Mouse (Mus musculus) adrenal gland, adult 2 months (tissue): ENCODE data around the gene 4933402J07Rik. TPM values are rescaled to one million over a fixed set of nuclear protein-coding genes. Genes with fewer than 3 reads are reported as not detected.

Source experiments
- DNase-seq: peaks from one replicate; pipeline ENCODE4 v3.0.0; 2021
- long read RNA-seq: library from polyadenylated mRNA; stranded (forward); transcript quantifications from one replicate; pipeline ENCODE4 v2.0.0, GENCODE M21; 2021
- polyA plus RNA-seq: library from polyadenylated mRNA; depleted of rRNA; stranded (reverse); fragments of >200 nt; gene quantifications from 2 replicates; pipeline ENCODE4 v1.2.3, GENCODE M21; 2012; rRNA removed
- total RNA-seq, 2 experiments: library from RNA; stranded (reverse); gene quantifications; 2 replicates each; pipeline ENCODE4 v1.2.3; 2021

Gene 4933402J07Rik
- total RNA-seq: not detected
- polyA plus RNA-seq: not detected in 2 replicates
- long read RNA-seq: 0 reads

DNA sequence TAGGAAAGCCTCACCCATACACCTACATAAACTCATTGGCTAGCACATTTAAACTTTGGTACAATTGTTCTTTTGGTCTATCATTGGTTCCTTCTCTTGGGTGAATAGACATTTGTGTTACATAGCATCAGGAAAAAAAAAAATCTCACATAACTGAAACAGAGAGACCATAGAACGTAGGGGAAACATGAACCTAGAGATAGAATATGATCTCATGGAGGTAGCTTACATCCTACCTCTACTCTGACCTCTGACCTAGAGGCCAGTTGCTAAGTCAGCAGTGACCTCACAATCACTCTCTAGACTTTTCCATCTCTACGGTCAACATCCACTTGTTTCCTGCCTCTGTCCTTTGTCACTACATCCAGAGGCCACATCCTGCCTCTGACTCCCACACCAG, at the start of gene 4933402J07Rik:
Gene 4933402J07Rik (plus strand): TSS at position 301 of the 400 bp plus-strand sequence.
- no peak for DNase-seq

DNA sequence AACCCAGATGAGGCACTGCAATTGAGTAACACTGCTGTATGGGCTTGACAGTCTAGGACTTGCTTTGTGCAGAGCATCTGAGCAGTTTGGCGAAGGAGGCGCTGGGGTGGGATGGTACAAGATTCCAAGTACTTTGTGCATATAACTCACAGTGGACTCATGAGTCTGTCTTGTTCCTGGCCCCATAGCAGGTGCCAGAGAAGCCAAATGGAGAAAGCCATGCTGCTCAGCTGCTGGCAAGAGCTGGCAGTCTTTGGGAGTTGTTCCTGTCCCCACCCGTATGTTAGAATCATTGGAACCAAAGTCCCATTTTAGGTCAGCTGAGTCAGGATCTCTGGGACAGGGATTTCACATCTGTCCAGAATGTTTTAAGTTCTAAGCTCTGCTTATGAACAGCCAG, 46.5 kb upstream of the 4933402J07Rik start:
- no peak for DNase-seq

DNA sequence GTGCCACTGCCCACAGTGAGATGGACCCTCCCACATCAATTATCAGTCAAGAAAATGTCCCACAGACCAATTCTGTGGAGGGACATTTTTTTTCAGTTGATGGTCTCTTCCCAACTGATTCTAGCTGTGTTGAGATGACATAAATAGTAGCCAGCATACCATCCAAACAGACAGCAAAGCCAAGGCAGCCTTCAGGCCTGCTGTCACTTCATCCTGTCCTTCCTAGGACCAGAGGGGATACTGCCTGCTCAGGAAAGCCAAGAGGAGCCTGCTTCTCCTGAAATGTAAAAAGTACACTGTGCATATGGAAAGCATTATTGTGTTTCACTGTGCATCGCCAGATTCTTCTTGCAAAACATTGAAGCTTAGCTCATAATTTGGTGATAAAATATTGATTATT, 38.6 kb upstream of the 4933402J07Rik start:
- DNase-seq: no peak

DNA sequence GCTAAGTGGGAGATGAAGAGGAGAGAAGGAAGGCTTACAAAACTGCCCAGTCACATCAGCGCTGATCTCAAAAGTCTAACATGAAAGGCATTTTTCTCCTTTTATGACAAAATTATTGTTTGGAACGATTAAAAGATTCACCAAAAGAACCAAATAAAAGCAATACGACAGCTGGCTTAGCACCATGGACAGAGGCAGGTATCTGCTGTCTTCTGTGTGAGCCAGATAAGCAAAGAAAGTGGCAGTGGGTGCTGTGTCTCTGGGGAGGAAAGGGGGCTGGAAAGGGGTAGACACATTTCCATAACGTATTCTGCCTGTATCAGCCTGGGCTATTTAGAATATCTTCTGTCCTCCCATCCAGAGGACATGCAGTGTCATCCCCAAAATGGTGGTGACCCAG, 32.5 kb upstream of the 4933402J07Rik start:
- no peak for DNase-seq

DNA sequence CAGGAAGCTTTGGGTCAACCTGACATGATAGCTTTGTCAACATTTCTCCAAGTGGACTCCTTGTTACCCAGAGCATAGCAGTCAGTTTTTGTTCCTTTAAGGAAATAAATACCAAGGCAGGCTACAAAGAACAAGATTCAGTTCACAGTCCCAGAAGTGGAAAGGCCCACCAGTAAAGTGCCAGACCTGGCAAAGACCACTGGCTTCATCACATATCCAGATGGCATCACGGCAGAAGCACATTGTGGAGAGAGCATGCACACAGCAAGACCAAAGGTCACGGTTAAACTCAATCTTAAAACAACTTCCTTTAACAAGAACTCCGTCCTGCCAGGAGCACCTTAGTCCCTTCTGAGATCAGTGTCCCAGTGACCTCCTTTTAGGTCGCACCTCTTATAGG, 30.2 kb upstream of the 4933402J07Rik start:
- DNase-seq: no peak

DNA sequence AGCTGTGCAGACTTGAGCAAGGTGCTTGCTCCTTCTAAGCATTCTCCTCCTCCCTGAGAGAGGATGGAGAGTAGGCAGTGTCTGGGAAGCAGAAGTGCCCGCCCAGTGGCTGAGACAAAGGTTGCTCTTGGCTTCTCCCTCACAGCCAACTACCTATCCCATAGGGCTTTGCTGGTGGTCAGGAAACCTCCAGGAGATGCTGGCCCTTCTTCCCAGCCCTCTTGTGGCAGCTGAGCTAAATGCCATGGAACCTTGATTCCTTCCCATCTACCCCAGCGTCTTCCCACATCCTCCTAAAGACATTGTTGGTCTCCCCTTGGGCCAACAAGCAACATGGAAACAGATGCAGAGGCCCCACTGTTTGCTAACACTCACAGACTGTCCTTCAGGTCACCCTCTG, 28.8 kb upstream of the 4933402J07Rik start:
- no peak for DNase-seq

DNA sequence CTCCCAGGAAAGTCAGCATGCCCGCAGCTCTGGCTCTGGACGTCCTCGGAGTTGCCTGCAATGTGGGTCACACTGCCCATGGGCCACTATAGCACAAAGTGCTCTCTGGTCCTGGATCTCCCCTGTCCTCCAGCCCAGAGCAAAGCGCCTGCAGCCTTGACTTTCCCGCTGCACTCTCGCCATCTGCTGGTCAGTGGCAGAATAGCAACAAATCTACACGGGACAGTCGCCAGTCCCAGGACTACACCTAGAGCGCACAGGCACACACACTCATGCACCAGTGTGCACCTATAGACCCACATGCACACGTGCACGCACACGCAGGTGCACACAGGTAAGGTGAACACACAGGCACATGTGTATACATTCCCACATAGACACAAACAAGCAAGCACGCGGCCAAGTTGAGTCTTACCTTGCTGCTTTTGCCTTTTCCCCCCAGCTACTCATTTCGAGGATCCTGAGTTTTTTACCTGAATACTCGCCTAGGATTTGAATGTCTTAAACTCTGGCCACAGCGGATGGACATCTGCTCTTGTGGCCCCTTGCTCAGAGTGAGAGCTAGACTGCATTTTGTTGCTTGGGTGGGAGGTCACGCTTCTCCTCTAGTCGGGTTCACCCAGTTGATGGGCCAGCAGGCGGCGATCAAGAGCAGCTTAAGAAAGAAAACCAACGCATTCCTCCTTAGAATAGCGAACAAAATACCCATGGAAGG, 26.9 kb upstream of the 4933402J07Rik start:
- peak; percentile 74 for DNase-seq

DNA sequence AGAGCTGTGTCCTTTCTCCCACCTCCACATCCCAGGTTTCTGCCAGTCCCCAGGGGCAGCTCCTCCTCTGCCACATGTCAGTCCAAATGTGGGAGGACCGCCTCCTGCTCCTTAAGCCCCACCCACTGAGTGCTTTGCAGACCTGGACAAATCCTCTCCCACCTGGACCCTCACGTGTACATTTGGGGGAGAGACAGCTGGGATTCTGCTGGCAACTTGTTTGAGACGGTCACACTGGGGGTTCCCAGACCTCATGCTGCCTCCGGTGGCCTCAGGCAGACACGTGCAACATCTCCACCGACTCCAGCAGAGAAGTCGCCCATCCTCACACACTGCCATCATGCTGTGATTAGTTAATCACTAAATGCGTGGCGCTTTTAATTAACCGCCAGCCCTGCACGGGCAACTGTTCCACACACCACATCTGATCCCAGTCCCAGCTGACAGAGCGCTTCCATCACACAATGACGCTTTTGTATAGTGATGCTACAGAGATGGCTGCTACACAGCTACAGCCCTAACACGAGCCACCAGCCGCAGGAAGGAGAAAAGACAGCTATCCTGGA, 23.7 kb upstream of the 4933402J07Rik start:
- DNase-seq: no peak

DNA sequence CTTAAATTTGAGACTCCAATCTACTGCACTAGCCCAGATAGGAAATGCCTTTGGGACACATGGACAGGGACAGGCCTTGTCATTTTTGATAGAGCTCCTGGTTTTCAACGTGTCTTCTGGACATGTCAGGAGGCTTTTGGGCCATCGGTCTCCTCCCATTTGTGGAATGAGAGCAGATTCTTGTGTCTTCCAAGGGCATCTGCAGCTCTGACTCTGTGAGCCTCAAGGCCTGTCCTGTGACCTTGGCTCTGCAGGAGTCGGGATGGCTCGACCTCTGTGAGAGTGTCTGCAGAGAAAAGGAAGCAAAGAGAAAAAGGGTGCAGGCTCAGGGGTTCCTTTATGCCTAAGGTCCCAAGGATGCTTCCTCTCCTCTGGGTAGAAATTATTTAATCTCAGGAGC, 13.8 kb upstream of the 4933402J07Rik start:
- DNase-seq: peak; percentile 39

DNA sequence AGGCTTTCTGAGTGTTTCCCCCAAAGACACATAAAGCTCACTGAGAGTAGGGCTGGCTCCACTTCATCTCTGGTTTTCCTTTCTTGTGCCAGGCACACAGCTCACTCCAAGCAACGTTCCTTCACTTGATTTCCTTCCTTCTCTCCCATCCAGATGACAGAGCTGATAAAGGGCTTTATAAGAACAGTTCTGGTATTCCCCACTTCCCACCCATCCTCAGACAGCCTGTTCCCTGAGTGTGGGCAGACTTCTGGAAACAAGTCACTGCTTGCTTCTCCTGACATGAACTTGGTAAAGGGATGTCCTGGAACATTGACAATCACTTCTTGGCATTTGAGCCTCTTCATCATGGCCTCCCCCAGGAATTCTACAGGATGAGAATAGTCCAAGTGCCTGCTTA, 10.9 kb upstream of the 4933402J07Rik start:
- no peak for DNase-seq

DNA sequence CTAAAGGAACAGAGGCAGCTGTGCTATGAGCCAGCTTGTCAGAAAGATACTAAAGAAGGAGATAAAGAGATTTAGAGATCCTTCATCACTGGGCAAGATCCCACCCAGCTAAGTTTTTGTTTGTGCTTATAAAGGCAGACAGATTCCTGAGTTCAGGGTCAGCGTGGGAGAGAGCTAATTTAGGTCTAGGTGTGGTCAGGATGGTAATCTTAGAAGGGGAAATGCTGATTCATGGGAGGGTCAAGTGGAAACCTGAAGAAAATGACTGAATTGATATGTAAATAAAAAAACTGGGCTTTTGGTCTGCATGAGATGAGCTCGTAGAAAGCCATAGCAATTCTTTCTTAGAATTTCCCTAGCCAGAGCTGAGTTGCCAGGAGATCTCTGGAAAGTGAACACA, 2.9 kb upstream of the 4933402J07Rik start:
- DNase-seq: no peak

DNA sequence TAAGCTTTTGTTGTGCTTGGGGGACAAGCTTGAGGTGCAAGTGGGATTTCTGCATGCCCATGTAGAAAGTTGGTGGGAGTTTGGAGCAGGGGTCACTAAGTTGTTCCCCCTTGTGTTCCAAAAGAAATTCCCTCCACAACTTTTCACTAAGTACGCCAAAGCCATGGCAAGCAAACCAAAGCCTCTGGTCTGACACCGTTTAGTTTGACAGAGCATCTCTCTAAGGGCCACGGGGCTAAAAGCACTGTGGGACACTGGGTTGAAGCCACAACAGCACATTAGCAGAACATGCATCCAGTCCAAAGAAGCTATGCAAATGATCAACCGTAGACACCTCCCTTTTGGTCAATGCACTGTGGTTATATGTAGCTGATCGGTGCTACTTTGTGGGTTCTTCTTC, 5.5 kb downstream of the 4933402J07Rik start:
- no peak for DNase-seq

DNA sequence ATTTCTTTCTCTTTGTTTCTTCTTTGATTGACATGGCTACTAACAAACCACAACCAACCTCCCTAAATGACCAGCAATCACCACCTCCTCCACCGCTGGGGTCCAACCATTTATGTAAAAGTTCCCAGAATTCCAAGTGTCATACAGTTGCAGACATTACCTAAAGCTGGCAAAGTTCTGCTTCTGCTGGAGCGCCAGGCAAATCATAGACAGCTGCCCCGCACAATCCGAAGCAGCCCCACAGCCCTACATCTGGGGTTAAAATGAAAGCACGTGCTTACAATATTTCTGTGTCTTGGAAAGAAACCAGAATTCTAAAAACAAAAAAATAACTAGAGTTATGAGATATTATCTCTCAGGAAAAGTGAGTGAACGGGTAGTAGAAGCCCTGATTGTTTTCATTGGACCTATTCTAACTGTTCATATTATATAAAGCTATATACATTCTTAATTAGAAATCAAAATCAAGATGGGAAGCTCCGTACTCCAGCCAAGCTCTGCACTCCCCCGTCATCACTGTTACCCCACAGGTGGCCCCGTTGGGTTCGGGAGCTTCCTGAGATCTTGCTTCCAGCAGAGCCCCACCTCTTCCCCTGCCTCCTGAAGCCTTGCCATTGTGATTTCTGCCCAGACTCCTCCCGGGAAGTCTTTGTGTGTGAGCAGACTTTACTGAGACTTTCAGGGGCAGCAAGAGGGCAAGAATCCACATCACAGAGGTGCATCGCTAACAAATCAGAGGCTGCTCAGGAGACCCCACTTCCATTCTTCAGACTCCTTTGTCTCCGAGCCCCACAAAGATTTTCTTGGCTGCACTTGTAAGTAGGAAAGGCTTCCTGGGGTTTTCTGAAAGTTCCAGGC, 6.3 kb downstream of the 4933402J07Rik start:
- peak; percentile 7 for DNase-seq

DNA sequence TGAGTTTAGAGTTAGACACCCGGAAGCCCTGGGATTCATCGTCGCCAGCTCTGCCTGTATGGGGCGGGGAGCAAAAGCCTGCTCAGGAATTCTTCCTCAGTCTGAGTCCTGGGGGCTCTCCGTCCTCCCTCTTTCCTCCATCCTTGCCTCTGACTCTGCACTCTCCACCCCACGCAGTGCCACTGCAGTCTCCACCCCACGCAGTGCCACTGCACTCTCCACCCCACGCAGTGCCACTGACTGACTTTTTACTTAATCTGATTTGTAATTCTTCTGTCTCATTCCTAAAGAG, 6.9 kb downstream of the 4933402J07Rik start:
- no peak for DNase-seq

DNA sequence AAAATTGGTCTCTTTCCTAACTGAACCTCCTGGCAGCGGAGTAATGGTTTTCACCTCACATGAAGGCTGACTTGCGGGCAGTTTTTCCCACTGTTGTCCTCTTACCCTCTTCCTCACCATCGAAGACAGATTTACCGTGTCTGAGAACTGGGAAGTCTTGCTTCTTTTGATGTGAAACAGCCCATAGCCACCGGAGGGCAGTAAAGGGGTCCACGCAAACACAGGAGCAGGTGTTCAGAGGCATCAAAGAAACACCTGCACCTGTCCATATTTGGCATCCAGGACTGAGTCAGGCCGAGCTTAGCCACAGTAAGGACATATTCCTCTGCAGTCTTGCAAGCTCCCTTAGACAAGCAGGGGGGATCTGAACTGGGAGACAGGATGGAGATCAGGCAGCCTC, 7.2 kb downstream of the 4933402J07Rik start:
- no peak for DNase-seq

DNA sequence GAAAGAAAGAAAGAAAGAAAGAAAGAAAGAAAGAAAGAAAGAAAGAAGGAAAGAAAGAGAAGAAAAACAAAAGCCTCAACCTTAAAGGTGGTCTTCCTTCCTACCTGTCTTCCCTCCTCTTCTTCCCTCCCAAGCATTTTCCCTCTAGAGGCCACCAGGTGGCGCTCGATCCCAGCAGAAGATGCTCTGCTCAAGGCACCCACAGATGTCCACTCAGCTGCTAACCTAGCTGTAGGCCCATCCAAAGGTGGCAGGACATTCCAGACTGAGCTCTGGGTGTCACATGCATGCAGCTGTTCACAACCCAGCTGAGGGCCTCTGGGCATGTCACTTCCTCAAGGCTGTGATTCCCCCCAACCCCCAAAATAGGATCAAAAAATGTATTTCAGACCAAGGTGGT, 30.6 kb downstream of the 4933402J07Rik start:
- peak; percentile 56 for DNase-seq

DNA sequence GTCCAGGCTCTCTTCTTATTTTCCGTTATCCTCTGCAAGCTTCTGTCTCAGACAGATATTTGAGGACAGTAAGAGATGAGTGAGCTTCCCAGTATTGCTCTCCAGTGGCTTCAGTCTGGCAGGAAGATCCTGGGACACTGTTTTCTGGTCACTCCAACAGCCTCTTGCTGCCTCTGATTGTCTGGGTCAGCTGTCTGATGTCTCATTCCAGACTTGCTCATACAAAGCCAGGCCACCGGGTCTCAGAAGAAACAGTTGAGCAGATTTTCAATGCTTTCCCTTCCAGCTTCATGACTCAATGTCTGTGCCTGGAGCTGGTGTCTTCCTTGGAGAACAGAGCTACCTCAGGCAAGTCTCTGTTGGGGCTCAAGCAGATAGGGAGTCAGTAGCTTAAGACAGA, 39.1 kb downstream of the 4933402J07Rik start:
- DNase-seq: no peak

DNA sequence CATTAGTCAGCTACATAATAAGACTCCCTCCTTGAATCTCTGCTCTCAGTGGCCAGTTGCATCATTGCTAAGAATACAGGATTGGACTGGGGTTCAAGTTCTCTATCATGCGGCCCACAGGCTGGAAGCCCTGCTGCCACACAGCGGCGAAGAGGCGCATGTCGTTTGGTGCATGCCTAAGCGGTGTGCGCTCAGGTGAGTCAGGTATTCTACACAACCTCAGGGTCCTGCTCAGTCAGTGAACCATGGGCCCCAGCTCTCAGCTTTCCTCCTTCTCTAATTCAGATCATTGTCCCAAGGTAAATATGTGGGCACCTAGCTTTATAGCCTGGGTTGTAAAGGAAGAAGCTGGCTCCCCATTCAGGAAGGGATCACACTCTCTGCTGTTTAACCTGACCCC, 45.5 kb downstream of the 4933402J07Rik start:
- DNase-seq: no peak

DNA sequence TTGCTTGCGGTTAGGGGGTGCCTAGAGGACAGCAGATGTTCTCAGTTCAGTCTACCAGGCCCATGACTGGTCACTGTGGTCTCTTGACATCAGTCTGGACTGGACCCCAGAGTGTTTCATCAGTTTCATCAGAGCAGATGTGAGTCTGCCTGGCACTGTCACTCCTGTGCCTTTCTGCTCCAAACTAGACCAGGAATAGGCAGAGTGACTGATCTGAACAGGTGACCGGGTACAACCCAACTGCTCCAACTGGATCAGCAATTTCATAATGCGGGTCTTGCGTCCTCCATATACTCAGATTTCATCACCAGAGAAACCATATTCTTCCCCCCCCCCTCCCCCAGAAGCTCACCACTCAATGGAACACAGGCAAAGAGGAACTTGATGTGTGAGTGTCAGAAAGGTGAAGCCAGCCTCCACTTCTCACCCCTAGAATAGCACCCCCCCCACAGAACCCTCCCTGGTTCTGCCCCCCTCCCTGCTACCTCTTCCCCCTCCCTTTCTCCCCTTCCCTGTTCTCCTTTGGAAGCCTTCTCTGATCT, 46.1 kb downstream of the 4933402J07Rik start:
- no peak for DNase-seq

DNA sequence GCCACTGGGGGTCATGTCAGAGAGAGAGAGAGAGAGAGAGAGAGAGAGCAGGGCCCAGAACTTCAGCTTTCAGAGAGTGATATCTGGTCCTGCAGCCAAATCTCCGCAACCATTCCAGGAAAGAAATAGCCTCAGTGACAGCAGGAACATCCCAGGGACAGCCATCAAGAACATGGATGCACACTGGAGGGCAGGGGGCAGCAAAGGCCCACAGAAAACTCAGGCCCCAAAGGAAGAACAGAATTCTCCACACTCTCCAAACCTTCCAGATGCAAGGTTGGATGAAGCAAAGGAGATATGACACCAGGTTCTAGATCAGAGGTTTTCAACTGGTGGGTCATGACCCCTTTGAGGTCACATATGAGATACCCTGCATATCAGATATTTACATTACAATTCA, 50.0 kb downstream of the 4933402J07Rik start:
- no peak for DNase-seq

DNA sequence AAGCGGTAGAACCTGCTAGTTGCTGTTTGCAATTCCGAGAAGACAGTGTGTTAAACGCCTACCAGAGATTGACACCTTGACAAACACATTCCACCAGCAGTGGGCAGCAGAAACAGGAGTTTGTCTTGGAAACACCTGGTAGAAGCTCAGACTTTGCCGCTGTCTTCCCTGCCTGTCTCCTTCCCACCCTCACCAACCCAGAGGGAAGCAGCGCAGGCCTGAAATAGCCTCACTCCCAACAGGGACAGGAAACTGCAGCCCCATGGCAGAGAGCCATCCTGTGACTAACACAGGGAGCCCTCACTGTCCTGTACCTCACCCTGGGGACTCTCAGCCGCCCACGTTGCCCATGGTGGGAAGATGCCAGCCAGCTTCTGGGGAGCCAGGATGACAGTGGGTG, 55.5 kb downstream of the 4933402J07Rik start:
- DNase-seq: peak; percentile 44

DNA sequence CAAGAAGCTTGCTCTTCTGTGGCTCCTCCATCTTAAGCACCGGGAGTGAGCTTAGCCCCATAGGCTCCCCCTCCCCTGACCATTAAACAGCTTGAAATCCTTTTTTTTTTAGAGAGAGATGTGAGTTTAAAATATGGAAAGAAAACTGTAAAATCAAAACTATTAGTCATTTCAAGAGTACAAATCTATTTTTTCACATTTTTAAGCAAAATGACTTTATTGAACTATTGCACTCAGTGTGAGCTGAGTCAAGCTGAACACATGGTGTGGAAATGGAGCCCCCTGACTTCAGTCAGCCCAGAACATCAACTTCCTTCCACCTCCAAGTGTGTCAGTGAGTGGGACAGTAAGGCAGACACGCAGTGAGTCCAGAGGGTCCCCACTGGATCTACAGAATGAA, 55.9 kb downstream of the 4933402J07Rik start:
- DNase-seq: no peak

DNA sequence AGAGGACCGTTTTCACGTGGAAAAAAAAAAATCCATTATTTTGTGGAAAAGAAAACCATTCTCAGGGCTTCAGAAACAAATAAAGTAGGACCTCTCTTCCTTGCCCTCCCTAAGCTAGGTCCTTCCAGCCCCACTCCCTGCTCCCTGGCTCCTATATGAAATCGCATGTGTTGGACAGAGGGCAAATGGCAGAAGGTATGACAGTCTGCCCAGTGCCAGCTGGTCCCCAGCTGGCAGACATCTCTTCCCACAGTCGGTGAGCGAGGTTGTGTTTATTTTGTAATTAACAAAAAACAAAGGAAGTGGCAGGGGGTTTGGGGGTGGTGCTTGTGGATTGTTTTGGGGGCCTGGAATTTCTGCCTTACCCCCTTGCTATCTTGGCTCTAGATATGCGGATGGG, 56.6 kb downstream of the 4933402J07Rik start:
- DNase-seq: no peak
